Mouse (Mus musculus) heart, embryonic 16.5 days (tissue): ENCODE measurements around the gene Ndufs7. TPM values are rescaled to one million over a fixed set of nuclear protein-coding genes. Genes with fewer than 3 reads are reported as not detected.

Source experiments
- ATAC-seq: fragments of 200-750 bp; cut with Nextera tagmentation; replicated peaks from 2 replicates; pipeline ENCODE4 v1.8.0; 2017; ENCODE audit warnings: moderate number of reproducible peaks; ENCODE audit not compliant: insufficient read depth, low FRiP score; ENCODE audit errors: extremely low read depth
- H3K27ac ChIP-seq: fragments of 300-500 bp; sonication (generic); 2 replicates; pipeline ENCODE4 v1.5.1; 2014; ENCODE audit warnings: mild to moderate bottlenecking, low read length, control low read depth, moderate library complexity
- H3K27me3 ChIP-seq: fragments of 300-500 bp; sonication (generic); 2 replicates; pipeline ENCODE4 v1.6.1; 2014; ENCODE audit warnings: low read length, mixed read lengths; ENCODE audit not compliant: control insufficient read depth, insufficient read depth
- H3K36me3 ChIP-seq: fragments of 300-500 bp; sonication (generic); 2 replicates; pipeline ENCODE4 v1.6.1; 2014; ENCODE audit not compliant: control insufficient read depth, insufficient read depth
- H3K4me1 ChIP-seq: fragments of 300-500 bp; sonication (generic); 2 replicates; pipeline ENCODE4 v1.6.1; 2014; ENCODE audit warnings: low read length, mixed read lengths; ENCODE audit not compliant: control insufficient read depth, insufficient read depth
- H3K4me2 ChIP-seq: fragments of 300-500 bp; sonication (generic); 2 replicates; pipeline ENCODE4 v1.6.1; 2014; ENCODE audit warnings: low read depth, mild to moderate bottlenecking, control low read depth, low read length
- H3K4me3 ChIP-seq: fragments of 300-500 bp; sonication (generic); 2 replicates; pipeline ENCODE4 v1.5.1; 2014; ENCODE audit warnings: mild to moderate bottlenecking, control low read depth, low read length
- H3K9ac ChIP-seq: fragments of 300-500 bp; sonication (generic); 2 replicates; pipeline ENCODE4 v1.6.1; 2014; ENCODE audit warnings: low read length, control low read depth
- H3K9me3 ChIP-seq: fragments of 300-500 bp; sonication (generic); replicated peaks from 2 replicates; pipeline ENCODE4 v1.6.1; 2016; ENCODE audit warnings: low read length; ENCODE audit not compliant: control insufficient read depth
- WGBS: fragments of 180-500 bp; shearing (Covaris S2); extraction: QIAGEN DNeasy Blood & Tissue Kit; methylation state at CpG from one replicate; pipeline ENCODE4 v1.1.7; 2014; 5-methylcytosine and 5-hydroxymethylcytosine counted together
- polyA plus RNA-seq: library from polyadenylated mRNA; unstranded; fragments of >200 nt; fragmentation: Nextera tagmentation; extraction: Ambion mirVana; gene quantifications from 2 replicates; pipeline ENCODE4 v1.2.1, GENCODE M21; 2015

Gene Ndufs7
- polyA plus RNA-seq, 1 experiment from 2014 or later: 596 TPM

DNA sequence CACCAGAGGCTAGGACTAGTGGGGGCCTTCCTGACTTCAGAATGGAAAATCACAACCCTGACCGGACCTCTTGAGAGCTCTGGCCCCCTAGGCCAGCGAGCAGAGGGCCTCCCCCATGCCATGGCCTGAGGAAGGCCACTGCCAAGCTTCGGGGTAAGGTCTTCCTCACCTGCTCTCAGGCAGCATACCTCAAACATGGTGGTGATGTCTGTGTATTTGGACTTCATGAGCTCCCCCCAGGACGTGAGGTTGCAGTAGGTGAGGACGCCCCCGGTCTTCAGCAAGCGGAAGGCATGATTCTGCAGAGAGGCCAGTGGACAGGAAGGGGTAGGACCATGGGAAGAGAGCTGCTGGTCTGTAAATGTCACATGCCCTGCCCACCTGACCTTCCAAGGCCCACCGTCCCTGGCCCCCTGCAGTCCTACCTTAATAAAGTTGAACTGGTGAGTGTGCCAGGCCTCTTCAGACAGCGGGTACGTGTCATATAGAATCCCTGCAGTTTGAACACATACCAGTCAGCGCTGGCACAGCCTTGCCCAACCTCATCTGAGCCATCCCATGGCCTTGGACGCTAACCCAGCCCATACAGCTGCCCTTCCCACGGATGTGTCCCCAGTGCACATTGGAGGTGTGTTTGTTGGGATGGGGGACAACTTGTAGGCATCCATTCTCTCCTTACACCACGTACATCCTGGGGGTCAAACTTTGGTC lies 10.0 kb downstream of the Ndufs7 start:
- peaks cover 26% of the 10 kb centered on the region for H3K4me1 ChIP-seq
- no peak for ATAC-seq
- 86% methylated on average over 14 of the region's 14 CpGs for WGBS
- no peaks in the 10 kb centered on the region for H3K27me3 ChIP-seq
- no peak overlapping the region for H3K4me3 ChIP-seq
- peak overlapping the region; percentile 75 for H3K4me2 ChIP-seq
- H3K9me3 ChIP-seq: no peaks in the 10 kb centered on the region
- no peak overlapping the region; the same call in 1 of the 2 replicates for H3K9ac ChIP-seq
- peaks cover 46% of the 10 kb centered on the region for H3K36me3 ChIP-seq
- H3K27ac ChIP-seq: 0 out of 2 replicates have a peak overlapping the region, but pooled peaks have one; percentile 99

DNA sequence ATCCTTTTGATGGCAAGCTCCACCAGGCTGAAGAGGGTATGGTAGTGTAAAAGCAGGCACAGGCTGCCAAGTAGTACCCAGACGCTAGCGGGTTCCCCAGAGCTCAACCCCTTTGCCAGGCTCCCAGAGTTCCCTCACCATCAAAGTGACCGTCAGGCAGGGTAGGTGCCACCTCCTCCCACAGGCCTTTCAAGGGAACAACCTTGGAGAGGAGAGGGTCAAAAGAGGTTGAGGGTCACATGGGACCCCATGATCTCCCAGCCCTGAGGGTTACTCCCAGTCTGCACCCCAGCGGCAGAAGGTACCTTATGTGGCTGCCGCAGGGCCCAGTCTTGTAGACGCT lies 10.5 kb downstream of the Ndufs7 start:
- Histone ChIP-seq H3K9me3 (no peaks in the 10 kb centered on the region), H3K4me1 (peaks cover 30% of the 10 kb centered on the region), H3K4me2 (peak overlapping the region; percentile 75), H3K27me3 (no peaks in the 10 kb centered on the region), H3K4me3 (peak overlapping the region; percentile 50), H3K36me3 (peaks cover 41% of the 10 kb centered on the region), H3K27ac (peak overlapping the region; percentile 99), H3K9ac (peak overlapping the region; percentile 71)
- WGBS: 63% methylated on average over 6 of the region's 6 CpGs
- ATAC-seq: no peak

DNA sequence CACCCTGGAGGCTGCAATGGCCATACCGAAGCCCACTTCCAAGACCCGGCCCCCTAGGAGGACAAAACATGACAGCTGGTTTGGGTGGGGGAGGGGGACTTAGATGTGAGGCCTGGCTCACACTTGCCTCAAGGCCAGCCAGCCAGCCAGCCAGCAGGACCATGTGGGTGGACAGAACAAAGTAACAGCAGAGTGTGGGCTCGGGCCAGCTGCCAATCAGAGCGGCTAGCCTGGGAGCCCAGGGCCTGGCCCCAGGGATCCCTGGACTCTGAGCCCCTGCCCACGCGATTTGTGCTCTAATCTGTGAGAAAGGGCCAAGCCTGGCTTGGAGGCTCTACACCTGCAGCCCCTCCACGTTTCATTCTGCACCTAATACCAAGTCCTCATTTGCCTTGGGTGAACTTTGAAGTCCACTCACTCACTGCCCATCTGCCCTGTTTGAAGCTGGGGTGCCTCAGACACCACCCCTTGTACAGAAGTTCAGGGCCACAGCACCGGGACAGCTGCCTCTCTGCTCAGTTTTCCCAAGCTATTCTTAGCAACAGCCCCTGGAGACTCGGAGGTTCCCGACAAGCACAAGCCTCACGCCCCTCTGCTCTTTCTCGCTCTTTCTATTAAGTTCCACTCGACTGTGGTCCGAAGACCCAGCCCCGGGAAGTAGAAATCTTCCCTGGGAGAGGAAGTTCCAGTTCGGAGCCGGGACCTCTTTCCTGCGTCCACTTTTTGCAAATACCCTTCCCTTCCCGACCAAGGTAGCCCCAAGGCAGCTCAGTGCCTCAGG lies 11.1 kb downstream of the Ndufs7 start:
- H3K36me3 ChIP-seq: peaks cover 35% of the 10 kb centered on the region
- no peaks in the 10 kb centered on the region for H3K27me3 ChIP-seq
- H3K4me1 ChIP-seq: peaks cover 30% of the 10 kb centered on the region
- H3K9ac ChIP-seq: peak overlapping the region; percentile 71
- H3K4me3 ChIP-seq: peak overlapping the region; percentile 50
- no peaks in the 10 kb centered on the region for H3K9me3 ChIP-seq
- H3K27ac ChIP-seq: peak overlapping the region; percentile 99
- WGBS: 3% methylated on average over 19 of the region's 19 CpGs
- ATAC-seq: no peak
- H3K4me2 ChIP-seq: peak overlapping the region; percentile 75

DNA sequence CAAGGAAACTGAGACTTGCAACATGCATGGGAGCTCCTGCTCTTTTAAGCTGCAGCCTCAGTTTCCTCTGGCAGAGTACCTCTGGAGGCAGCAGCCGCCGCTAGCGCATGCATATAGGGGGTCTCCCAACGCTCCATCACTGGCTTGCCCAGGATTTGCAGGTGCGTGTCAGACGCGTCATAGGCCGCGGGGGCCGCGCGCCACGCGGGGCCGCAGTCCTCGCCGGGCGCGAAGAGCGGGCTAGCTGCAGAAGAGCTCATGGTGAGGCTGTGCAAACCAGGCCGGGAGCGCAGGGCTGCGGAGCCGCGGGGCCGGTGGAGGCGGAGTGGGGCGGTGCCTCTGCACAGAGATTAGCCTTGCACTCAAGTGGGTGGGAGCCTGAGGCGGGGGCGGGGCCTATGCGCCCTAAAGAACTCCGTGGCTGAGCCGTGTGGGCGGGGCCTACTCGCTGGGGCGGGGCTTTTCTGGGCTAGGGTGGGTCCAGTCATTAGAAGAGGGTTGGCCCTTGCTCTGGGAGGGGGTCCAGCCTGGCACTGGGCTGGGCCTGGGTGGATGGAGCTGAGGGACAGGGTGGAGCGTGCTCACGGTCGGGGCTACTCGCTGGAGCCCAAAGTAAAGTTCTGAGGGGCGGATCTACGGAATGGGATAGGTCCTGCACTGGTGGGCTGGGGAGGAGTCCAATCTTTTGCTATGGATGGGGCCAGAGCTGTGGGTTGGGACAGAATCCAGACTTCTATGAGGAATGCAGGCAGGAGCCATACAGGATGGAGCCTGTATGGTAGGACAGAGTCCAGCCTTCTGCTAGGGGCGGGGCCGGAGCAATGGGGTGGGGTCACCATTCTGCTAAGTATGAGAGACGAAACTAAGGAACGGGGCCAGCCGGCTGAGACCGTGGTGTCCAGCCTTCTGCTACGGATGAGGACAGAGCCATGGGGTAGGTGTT lies 12.0 kb downstream of the Ndufs7 start, which contains the start of the genes Gamt and Dazap1:
Gamt (minus strand) TSS at position 371 of the 943 bp plus-strand sequence.
Dazap1 (plus strand) TSS at position 845 of the 943 bp plus-strand sequence.
- Histone ChIP-seq H3K4me1 (peaks cover 35% of the 10 kb centered on the region), H3K27me3 (no peaks in the 10 kb centered on the region), H3K4me3 (peak within 1 kb of the TSS; percentile 50), H3K9me3 (no peaks in the 10 kb centered on the region), H3K36me3 (peaks cover 26% of the 10 kb centered on the region), H3K9ac (peak within 1 kb of the TSS; percentile 79), H3K4me2 (peak within 1 kb of the TSS; percentile 75), H3K27ac (peak within 1 kb of the TSS; percentile 99)
- under 1% methylated on average over 45 of the region's 49 CpGs for WGBS
- peak; percentile 85 for ATAC-seq

DNA sequence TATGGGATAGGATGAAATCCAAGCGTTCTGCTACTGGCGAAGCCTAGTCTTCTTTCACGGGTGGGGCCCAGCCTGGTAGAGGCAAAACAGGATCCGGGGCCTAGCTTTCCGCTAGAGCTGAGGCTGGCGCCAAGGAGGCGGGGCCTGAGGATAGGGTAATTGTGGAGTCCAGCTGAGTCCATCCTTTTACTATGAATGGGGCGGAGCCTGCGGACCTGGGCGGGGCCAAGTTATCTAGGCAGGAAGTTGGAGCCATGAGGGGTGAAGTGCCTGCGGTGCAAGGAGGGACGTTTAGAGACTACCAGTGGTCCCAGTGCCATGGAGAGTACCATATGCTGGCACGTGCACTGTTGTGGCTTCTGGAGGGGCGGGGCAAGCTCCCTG lies 12.7 kb downstream of the Ndufs7 start:
- Histone ChIP-seq H3K4me3 (peak overlapping the region; percentile 50), H3K9me3 (no peaks in the 10 kb centered on the region), H3K36me3 (peaks cover 21% of the 10 kb centered on the region), H3K27ac (peak overlapping the region; percentile 99), H3K9ac (peak overlapping the region; percentile 79), H3K27me3 (no peaks in the 10 kb centered on the region), H3K4me1 (peaks cover 37% of the 10 kb centered on the region), H3K4me2 (peak overlapping the region; percentile 75)
- ATAC-seq: peak; percentile 57
- WGBS: under 1% methylated on average over 14 of the region's 14 CpGs

DNA sequence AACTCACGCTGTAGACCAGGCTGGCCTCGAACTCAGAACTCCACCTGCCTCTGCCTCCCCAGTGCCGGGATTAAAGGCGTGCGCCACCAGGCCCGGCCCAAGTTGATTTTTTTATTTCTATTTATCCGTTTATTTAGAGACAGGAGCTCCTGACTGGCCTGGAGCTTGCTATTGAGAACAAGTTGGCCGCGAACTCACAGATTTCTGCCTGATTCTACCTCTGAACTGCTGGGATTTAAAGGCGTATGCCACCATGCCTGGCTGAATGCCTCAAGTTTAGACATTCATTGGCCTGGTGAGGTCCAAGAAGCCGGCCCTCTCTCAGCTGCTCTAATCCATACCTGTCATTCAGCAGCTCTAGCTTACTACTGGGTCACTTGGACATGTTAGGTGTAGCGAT lies 13.2 kb downstream of the Ndufs7 start:
- Histone ChIP-seq H3K27me3 (no peaks in the 10 kb centered on the region), H3K27ac (peak overlapping the region; percentile 99), H3K36me3 (peaks cover 15% of the 10 kb centered on the region), H3K4me2 (peak overlapping the region; percentile 75), H3K9ac (peak overlapping the region; percentile 79), H3K4me3 (peak overlapping the region; percentile 50), H3K9me3 (no peaks in the 10 kb centered on the region), H3K4me1 (peaks cover 43% of the 10 kb centered on the region)
- WGBS: 70% methylated on average over 12 of the region's 12 CpGs
- ATAC-seq: no peak

DNA sequence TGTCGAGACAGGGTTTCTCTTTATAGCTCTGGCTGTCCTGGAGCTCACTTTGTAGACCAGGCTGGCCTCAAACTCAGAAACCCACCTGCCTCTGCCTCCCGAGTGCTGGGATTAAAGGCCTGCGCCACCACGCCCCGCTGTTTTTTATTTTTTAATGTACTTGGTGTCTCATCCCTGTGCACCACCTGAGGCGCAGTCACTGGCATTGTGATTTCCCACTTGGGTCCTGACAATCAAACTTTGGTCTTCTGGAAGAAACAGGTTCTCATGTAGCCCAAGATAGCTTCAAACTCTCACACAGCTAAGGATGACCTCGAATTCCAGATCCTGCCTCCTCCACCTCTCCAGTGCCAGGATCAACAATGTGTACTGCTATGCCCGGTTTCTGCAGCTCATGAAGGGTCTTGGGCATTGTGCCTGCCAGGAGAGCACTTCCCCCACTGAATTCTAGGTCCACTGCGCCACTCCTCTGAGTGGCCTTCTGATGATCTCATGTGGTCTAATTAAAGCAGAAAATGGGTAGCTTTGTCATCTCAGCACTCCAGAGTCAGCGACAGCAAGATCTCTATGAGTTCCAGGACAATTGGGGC lies 13.9 kb downstream of the Ndufs7 start:
- WGBS: 89% methylated on average over 10 of the region's 10 CpGs
- ATAC-seq: no peak
- H3K4me1 ChIP-seq: peaks cover 50% of the 10 kb centered on the region
- peaks cover 10% of the 10 kb centered on the region for H3K36me3 ChIP-seq
- H3K27me3 ChIP-seq: no peaks in the 10 kb centered on the region
- no peak overlapping the region for H3K4me3 ChIP-seq
- H3K4me2 ChIP-seq: no peak overlapping the region
- no peak overlapping the region for H3K9ac ChIP-seq
- H3K27ac ChIP-seq: no peak overlapping the region
- H3K9me3 ChIP-seq: no peaks in the 10 kb centered on the region

DNA sequence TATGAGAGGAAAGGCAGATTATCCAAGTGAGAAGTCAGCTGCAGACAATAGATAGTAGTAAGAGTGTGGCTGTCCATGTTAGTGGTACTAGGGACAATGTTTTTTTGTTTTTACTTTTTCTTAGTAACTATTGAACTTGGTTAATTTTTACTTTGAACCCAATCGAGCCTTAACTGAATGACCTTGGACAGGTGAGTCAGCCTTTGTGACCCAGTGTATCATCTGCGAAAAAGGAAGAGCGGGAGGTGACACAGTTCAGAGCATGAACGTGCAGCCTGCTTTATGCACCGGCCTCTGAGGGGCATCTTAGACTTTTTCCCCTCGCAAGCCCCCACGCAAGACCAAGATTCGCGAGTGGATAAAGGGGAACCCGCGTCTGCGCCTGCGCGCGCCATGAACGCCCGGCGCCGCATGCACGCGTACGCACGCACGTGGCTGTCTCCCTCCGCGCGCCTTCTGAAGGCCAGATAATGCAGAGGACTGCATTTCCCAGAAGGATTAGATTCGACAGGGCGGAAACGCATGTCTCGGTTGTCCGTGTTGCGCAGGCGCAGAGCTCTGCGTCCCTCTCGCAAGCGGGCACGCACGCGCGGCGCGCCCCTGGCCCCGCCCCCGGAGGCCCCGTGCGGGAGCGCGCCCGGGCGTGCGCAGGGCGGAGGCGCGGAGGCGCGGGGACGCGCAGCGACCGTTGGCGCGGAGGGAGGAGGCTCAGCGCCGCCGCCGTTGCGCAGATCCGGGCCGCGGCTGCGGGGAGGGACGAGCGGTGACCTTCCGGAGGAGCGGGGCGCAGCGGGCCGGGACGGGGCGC lies 15.6 kb downstream of the Ndufs7 start:
- H3K4me2 ChIP-seq: peak overlapping the region; percentile 93
- H3K9ac ChIP-seq: peak overlapping the region; percentile 99
- 1% methylated on average over 80 of the region's 81 CpGs for WGBS
- H3K4me3 ChIP-seq: peak overlapping the region; percentile 93
- H3K36me3 ChIP-seq: no peaks in the 10 kb centered on the region
- ATAC-seq: peak; percentile 63
- peak overlapping the region; percentile 92 for H3K27ac ChIP-seq
- H3K27me3 ChIP-seq: no peaks in the 10 kb centered on the region
- no peaks in the 10 kb centered on the region for H3K9me3 ChIP-seq
- peaks cover 54% of the 10 kb centered on the region for H3K4me1 ChIP-seq
